Mouse (Mus musculus) spleen, adult 2 months (tissue): ENCODE measurements around the gene Iqcn. TPM values are rescaled to one million over a fixed set of nuclear protein-coding genes. Genes with fewer than 3 reads are reported as not detected.

Experiments used
- DNase-seq, 2 experiments: peaks; one replicate each; pipeline versions ENCODE4 v3.0.0 to v3.0.0-alpha.2; 2012 to 2021; ENCODE audit warnings: low spot score in 2 of 2, low read depth in 1 of 2
- H3K27ac ChIP-seq: fragments of 200-500 bp; 2 replicates; pipeline ENCODE4 v1.5.1; 2012; ENCODE audit warnings: low read length, inconsistent platforms; ENCODE audit not compliant: insufficient read depth
- H3K27me3 ChIP-seq: fragments of 200-500 bp; 2 replicates; pipeline ENCODE4 v1.6.1; 2012; ENCODE audit warnings: mild to moderate bottlenecking, moderate library complexity, low read length, inconsistent platforms; ENCODE audit not compliant: control insufficient read depth, insufficient read depth
- H3K36me3 ChIP-seq: fragments of 200-500 bp; 2 replicates; pipeline ENCODE4 v1.6.1; 2012; ENCODE audit warnings: mild to moderate bottlenecking, low read length, inconsistent platforms; ENCODE audit not compliant: control insufficient read depth, insufficient read depth
- H3K4me1 ChIP-seq: fragments of 200-500 bp; 2 replicates; pipeline ENCODE4 v1.6.1; 2011; ENCODE audit warnings: inconsistent platforms; ENCODE audit not compliant: control insufficient read depth, insufficient read depth, insufficient read length
- H3K4me3 ChIP-seq: fragments of 200-500 bp; 2 replicates; pipeline ENCODE4 v1.5.1; 2011; ENCODE audit warnings: mild to moderate bottlenecking, inconsistent platforms; ENCODE audit not compliant: insufficient read depth, insufficient read length; ENCODE audit errors: extremely low read depth
- CTCF ChIP-seq: fragments of 200-500 bp; IDR thresholded peaks from 2 replicates; pipeline ENCODE4 v1.5.1; 2011; ENCODE audit warnings: mild to moderate bottlenecking, inconsistent platforms; ENCODE audit not compliant: insufficient read depth, insufficient read length, insufficient replicate concordance; ENCODE audit errors: extremely low read depth
- POLR2A ChIP-seq: fragments of 200-500 bp; IDR thresholded peaks from 2 replicates; pipeline ENCODE4 v1.6.1; 2011; ENCODE audit warnings: low read depth, low read length, inconsistent platforms
- WGBS: fragments of 180-500 bp; shearing (Covaris S2); methylation state at CpG from one replicate; pipeline ENCODE4 v1.1.7; 2018; 5-methylcytosine and 5-hydroxymethylcytosine counted together
- polyA plus RNA-seq: library from polyadenylated mRNA; depleted of rRNA; stranded (reverse); fragments of >200 nt; gene quantifications from 2 replicates; pipeline ENCODE4 v1.2.3, GENCODE M21; 2012

Iqcn gene
- polyA plus RNA-seq, 1 experiment, result 0.09 TPM

DNA sequence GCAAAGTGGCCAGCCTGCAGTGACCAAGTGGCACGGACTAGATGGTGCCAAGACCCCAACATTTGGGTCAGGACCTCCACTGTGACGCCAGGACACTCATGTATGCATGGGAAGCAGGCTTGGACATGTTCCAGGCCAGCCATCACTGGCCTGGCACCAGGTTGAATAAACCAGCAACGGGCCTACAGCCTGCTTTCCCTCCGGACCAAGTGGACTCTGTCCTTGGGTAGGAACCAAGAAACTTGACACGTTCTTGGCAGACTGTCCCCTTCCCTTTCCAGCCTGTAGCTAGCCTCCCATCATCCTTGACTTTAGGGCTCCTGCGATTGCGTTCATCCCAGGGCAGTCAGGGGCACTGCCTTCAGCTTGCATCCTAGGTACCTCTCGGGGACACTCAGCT lies 15.7 kb upstream of the Iqcn start:
- H3K4me3 ChIP-seq, result no peak overlapping the region
- TF ChIP-seq POLR2A (no peak), CTCF (no peak)
- peaks cover 5% of the 10 kb centered on the region for H3K4me1 ChIP-seq
- no peak overlapping the region for H3K27ac ChIP-seq
- WGBS, result 80% methylated on average over 8 of the region's 8 CpGs
- no peaks in the 10 kb centered on the region for H3K36me3 ChIP-seq
- no peak for DNase-seq
- H3K27me3 ChIP-seq, result no peaks in the 10 kb centered on the region

DNA sequence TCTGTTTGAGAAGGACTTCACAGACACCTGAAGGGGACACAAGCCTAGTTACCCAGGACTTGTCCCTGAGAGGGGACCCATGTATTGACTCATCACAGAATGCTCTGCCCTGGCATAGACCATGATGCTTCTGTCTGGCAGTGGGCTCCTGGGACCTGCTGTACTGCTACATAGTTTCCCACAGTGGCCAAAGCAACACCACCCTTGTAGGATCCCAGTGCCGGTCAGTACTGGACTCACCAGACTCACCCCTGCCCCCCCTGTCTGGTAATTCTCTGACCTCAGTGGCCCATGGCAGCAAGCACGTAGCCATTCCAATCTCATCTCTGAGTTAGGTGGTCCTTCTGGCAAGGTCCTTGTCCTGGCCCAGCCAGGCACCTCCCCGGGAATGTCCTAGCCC lies 15.1 kb upstream of the Iqcn start:
- Histone ChIP-seq H3K36me3 (no peaks in the 10 kb centered on the region), H3K27ac (no peak overlapping the region), H3K4me1 (peaks cover 4% of the 10 kb centered on the region; the same call in 1 of the 2 replicates), H3K27me3 (no peaks in the 10 kb centered on the region), H3K4me3 (no peak overlapping the region)
- WGBS, result 97% methylated on average over 3 of the region's 3 CpGs
- TF ChIP-seq CTCF, result no peak
- TF ChIP-seq POLR2A, result no peak
- no peak for DNase-seq

DNA sequence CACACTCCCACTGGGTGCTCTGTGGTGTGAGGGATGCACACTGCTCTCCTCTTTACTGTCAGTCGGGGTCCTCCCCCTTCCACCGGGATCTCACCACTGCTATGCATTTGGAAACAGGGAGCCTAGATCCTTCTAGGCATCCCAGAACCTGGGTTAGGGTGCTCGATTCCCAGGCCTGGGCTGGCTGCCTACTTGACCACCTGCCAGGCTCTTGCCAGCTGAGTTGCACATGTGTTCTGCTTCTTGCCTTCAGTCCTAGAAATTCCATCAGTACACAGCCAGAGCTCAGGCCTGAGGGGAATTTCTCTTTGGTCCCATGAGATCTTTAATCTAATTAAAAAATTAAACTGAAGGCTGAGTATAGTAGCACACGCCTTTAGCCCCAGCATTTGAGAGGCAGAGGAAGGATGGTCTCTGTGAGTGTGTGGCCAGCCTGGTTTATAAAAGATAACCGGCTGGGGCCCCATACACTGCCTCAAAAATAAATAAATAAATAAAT lies 13.3 kb upstream of the Iqcn start:
- H3K4me3 ChIP-seq, result no peak overlapping the region
- WGBS, result 82% methylated on average over 5 of the region's 5 CpGs
- no peaks in the 10 kb centered on the region for H3K27me3 ChIP-seq
- H3K36me3 ChIP-seq, result no peaks in the 10 kb centered on the region
- no peak overlapping the region for H3K27ac ChIP-seq
- no peak for TF ChIP-seq POLR2A
- no peak for TF ChIP-seq CTCF
- no peak for DNase-seq
- H3K4me1 ChIP-seq, result peaks cover 11% of the 10 kb centered on the region; the same call in 1 of the 2 replicates

DNA sequence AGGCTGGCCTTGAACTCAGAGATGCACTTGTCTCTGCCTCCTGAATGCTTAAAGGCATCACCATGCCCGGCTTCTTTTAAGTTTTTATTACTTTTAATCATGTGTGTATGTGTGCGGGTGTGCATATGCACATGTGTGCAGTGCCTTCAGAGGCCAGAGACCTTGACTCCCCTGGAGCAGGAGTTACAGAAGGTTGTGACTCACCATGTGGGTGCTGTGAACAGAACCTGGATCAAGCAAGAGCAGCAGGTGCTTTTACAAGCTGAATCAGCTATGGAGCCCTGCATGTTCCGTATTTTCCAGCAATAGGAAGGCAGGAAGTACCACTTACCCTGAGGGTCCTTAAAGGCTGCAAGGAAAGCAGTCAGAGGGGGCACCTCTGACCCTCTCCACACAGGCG lies 12.0 kb upstream of the Iqcn start:
- no peak for DNase-seq

DNA sequence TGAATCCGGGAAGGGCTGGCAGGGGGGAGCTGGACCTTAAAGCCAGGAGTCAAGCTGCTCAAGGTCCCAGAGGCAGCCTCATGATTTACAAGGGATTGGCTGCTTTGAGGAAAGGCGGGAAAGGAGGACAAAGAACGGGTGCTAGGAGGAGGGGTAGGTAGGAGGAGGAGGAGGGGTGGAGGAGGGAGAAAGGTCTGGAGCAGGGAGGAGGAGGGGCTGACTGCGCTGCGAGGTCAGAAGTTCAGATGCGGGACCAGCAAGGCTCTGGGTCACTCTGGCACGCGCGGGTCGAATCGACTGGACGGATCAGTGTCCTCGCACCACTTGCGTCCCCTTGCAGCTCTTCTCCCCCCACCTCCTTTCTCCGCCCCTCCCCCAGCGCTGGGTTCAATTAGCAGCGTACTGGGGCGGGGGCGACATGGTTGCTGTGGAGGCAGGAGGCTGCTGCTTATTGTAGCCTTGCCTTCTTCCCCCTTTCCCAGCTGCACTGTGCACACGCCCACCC lies 11.5 kb upstream of the Iqcn start:
- 61% methylated on average over 20 of the region's 20 CpGs for WGBS
- H3K4me3 ChIP-seq, result no peak overlapping the region
- no peak for DNase-seq
- no peak for TF ChIP-seq CTCF
- TF ChIP-seq POLR2A, result no peak
- peaks cover 28% of the 10 kb centered on the region for H3K4me1 ChIP-seq
- no peaks in the 10 kb centered on the region for H3K36me3 ChIP-seq
- H3K27me3 ChIP-seq, result no peaks in the 10 kb centered on the region
- no peak overlapping the region for H3K27ac ChIP-seq

More for the DNA sequence above, 12.0 kb upstream of the Iqcn start:
- Histone ChIP-seq H3K4me3 (no peak overlapping the region), H3K4me1 (peaks cover 24% of the 10 kb centered on the region; the same call in 1 of the 2 replicates), H3K27ac (no peak overlapping the region), H3K36me3 (no peaks in the 10 kb centered on the region), H3K27me3 (no peaks in the 10 kb centered on the region)
- TF ChIP-seq CTCF (no peak), POLR2A (no peak)
- WGBS, result 89% methylated on average over 4 of the region's 4 CpGs

DNA sequence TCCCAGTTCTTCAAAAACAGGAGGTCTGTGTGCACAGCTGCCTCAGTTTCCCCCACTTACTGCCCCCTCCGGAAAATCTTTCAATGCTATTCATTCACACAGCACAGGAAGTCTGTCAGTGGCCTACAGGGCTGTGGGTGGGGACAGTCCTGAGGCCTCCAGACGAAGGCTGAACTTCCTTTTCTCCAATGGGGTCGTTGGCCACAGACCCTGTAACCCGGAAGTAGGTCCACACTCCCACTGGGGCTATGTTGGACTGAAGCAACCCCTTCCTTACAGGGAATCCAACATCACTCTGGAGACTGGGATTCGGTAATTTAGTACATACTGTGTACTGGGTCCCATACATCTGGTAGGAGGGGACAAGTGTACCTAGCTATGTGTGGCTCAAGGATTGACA lies 9.6 kb upstream of the Iqcn start:
- WGBS, result 18% methylated on average over 5 of the region's 5 CpGs
- Histone ChIP-seq H3K36me3 (no peaks in the 10 kb centered on the region), H3K27me3 (no peaks in the 10 kb centered on the region), H3K4me1 (peaks cover 38% of the 10 kb centered on the region), H3K4me3 (no peak overlapping the region), H3K27ac (peak overlapping the region; percentile 64)
- DNase-seq, result peak in 1 of 2 experiments; percentile 42
- TF ChIP-seq POLR2A (no peak), CTCF (no peak)

DNA sequence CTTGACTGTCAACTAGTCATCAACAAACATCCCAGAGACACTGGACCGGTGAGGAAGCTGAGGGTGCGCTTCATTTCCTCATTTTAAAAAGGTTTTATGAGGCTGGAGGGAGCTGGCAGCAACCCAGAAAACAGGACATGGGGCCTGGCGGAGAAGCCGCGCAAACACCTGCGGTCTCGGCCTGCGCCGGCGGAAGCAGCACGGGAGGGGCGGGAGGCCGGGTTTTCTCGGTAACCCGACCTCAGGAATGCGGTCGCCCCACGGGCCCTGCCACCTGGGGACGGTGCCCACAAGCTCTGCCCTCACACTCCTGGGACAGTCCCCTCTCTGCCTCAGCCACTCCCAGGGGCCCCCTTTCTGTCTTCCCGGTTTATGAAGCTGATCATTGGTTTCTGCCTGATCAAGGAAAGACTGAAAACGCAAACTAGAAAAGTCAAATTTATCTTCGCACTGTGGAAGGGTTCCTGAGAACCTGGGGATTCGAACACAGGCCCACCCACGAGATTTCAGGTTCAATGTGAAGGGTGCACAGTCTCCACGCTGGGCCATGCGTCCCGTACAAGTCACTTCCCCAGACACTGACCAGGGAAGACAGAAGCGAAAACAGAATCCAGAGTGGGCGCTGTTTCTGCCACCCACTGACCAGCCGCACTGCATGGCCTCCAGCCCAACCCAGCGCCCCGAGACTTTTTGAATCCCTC lies 7.8 kb upstream of the Iqcn start:
- Histone ChIP-seq H3K36me3 (no peaks in the 10 kb centered on the region), H3K4me1 (peaks cover 38% of the 10 kb centered on the region), H3K4me3 (peak overlapping the region; percentile 0; the same call in 1 of the 2 replicates), H3K27me3 (no peaks in the 10 kb centered on the region), H3K27ac (peak overlapping the region; percentile 92)
- peak; percentile 74 to 88 for DNase-seq
- 5% methylated on average over 31 of the region's 32 CpGs for WGBS
- TF ChIP-seq POLR2A (no peak), CTCF (no peak)
